Mouse (Mus musculus) Muller cell, postnatal 12 days (primary cell): ENCODE results near the gene Tmem44.
A peak's percentile ranks its signal among the peaks of the same experiment; 100 is the strongest.

Source experiments
- DNase-seq: peaks from one replicate; pipeline ENCODE4 v3.0.0-alpha.2; 2015; ENCODE audit errors: inconsistent ontology term

The Tmem44 gene

DNA sequence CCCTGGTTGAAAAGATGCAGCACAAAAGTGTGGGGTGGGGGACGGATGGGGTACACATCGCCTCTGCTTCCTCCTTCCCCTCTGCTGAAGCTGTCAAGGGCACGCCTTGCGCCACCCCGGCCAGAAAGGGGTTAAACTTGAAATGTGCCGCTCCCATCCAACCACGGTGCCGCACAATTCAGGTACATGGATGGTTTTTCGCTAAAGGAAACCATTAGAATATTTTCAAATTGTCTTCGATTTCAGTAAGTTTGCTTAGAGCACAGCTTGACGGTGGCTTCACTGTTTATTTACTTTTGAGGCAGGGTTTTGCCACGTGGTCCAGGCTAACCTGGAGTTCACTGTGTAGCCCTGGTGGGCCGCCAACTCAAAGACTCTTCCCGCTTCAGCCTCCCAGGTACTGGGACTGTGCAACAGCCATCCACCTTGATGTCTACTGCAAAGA lies at the start of gene Tmem44:
TSS of gene Tmem44 (minus strand) at position 95 of the 445 bp plus-strand sequence.
- no peak for DNase-seq

DNA sequence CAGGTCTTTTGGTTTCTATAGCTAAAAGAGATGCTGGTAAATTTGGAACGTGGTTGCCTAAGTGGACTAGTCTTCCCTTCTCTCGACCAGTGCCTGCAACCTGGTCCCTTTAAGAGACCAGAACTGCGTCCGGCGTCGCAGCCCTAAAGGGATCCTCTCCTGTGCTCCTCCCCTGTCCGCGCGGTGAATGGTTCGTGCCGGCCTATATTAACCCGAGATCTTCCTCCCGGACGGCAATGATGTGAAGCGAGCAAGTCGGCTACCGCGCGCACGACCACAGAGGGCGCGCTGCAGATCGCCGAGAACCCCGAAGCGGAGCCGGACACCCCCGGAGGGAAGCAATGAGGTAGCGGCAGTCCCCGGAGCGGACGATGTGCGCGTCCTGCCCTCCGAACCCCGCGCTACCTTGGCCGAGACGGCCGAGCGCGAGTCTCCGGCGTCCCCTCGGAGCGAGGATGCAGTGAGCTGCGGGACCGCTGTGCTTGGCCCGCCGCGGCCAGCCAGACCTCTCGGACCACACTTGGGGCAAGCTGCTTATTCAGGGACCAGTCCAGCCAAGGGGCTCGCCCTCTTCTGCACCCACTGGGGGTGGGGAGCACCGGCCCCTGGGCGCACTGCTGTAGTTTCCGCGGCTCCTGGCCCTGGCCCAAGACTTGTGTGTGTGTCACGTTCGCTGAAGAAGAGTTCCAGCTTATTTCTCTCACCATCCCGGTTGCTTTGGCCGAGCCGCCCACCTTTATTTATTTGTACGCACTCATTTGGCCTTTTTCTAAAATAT lies 49.0 kb upstream of the Tmem44 start, which contains the start of gene Fam43a:
TSS of gene Fam43a (plus strand) at position 233 of the 778 bp plus-strand sequence.
- DNase-seq, result peak; percentile 96

GRCm38 (mm10) chr16:30596959-30597681 lies 46.5 kb upstream of the Tmem44 start:
- peak; percentile 92 for DNase-seq

DNA sequence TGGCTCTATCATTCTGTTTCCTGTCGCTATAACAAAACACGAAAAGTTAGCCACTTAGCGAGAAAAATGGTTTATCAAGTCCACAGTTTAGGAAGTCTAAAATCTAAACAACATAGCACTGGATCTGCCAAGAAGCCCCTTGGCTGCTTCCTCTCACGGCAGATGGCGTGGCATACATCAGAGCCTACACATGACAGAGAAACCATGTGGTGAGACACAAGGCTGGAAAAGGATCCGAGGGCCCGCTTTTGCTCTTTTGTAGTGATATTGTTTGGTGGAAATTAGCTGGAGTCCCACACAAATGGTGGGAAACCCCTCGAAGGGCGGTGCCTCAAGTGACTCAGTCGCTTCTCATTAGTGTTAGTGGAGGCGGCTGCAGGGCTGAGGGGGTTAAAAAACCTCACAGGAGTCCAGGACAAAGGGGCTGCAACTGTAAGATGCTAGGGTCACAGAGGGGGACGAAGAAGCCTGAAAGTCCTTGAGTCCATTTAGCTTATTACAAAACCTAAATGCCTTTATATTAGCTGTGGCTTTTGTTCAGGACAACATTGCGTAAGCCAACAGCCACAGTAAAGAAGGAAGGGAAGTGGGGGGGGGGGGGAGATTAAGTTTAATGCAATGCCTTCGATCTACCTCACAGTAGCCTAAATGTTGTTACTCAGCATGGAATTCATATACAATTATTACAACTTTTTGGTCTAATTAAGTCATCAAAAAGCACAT lies 45.4 kb upstream of the Tmem44 start:
- DNase-seq, result no peak

DNA sequence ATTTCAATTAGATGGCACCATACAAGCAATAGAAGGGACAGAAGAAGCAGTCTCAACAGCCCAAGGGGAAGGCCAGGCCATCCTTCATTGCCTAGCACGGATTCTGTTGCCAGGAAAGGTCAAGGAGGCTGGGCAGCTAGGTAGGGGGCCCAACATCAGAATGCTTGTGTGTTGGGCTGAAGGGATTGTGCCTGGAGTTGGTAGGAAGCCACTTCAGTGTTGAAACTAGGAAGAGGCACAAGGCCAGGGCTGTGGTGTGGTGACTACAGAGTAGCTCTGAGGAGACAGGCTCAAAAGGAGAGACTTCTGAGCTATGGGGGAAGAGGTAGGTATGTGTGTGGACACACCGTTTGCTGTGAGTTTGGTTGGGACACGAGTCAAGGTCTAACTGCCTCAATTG lies 44.7 kb upstream of the Tmem44 start:
- DNase-seq, result no peak

DNA sequence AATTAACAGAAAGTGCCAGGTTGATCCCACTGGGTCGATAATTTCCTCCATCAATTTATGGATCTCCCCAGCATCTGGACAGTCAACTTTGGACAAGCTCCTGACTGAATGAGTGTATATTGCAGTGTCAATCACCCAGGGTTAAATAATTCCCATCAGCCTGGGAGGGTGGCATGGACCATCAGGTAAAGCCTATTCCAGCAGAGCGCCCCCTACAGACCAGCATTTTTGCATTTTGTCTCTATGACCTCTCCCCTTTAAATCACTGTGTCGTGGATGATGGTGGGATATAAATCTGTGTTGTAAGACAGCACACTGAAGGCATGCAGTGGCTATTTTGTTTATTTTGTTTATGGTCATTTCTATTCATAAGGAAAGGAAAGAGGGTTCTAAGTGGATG lies 41.3 kb upstream of the Tmem44 start:
- no peak for DNase-seq

DNA sequence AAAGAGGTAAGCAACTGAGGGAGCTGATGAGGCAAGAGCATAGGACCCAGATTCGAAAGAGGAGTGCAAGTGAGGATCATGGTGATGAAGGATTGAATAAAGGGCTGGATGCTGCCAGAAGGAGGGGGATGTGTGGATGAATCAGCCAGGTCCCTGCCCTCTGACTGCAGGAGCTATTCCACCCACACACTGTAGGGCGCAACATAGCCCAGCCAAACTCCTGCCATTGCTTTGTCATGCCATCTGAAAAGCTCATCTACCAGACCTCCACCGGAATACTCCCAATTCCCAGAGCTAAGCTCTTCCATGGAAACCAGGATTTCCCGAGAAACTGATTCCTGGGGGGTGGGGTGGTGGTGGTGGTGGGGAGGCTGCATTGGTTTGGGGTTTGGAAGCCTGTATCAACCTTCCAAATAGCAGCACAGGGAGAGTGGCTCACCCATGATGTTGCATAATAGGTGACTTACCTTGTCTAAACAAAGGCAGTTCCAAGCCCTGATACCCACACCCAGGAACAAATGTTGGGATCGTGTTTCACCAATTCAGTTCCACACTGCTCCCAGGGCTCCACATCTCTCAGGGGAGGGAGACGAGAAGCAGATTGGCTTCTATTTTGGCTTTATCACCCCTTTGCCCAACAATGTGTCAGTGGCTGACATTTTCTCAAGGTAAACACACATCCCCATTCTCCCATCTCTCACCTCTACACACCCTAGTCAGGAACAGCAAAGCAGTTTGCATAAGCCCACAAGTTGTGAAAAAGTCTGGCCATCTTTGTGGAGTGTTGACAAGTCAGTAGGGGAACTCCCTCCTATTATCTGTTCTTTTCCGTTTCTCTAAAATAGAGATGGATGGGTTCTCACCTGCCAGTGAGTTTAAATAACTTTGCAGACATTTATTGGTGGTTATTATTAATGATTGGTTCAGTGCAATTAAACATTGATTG lies 39.9 kb upstream of the Tmem44 start:
- no peak for DNase-seq

DNA sequence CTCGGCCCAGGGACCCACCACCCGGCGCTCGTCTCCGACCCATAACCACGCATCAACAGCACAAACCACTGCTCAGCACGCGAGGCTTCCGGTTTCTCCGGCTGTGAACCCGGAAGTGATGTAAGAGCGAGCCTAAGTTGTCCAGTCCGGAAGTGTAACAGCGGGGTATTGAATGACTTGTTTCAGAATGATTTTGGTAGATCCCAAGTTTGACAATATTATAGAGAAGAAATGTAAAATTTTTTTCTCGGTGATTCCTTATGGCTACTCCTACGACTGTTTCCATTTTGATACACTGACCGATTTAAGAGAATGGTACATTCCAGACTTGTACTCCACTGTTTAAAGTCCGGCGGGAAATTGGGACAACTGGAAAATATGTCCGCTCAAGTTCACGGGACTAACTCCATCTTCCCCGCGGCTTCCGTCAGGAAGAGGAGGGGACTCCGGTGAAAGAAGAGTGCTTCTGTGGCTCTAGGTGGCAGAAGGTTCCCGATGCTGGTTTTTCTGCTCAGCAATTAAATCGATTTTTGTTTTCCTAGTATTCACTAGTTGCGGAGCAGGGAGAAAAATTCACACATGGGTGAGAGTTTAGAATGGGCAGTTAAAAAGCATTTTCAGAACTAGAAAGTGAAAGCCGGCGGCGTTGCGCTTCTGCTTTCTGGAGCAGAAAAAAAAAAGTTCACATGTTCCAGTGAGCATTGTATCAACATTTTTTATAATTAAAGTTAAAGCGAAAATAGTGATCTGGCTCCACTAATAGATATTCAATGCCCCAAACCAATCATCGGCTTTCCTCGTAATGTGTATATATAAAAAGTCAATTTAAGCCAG lies 37.1 kb upstream of the Tmem44 start, which contains the start of gene Lsg1:
TSS of gene Lsg1 (minus strand) at position 99 of the 834 bp plus-strand sequence.
- DNase-seq, result peak; percentile 98

DNA sequence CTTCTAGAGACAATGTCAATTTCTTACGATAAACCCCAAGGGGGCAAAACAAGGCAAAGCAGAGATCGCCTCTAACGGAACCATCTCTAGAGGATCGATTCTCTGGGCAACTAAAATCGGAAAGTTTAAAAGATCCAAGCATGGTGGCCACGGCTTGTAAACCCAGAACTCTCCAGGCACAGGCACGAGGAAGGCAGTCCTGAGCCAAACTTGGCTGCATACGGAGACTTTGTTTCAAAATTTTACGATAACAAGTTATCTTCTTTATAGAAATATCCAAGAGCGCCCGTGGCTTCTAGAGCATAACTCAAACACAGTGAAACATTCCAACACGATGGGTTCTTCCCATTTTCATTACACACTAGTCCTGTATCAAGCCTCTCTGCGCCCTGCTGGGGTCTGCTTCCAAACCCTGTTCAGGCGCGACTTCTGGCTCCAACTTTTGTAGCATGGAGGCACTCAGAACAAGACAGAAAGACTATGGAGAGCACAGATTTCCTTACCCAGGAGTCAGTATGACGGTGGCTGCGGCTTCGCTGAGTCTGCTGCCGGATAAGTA lies 36.4 kb upstream of the Tmem44 start:
- DNase-seq, result peak; percentile 8

DNA sequence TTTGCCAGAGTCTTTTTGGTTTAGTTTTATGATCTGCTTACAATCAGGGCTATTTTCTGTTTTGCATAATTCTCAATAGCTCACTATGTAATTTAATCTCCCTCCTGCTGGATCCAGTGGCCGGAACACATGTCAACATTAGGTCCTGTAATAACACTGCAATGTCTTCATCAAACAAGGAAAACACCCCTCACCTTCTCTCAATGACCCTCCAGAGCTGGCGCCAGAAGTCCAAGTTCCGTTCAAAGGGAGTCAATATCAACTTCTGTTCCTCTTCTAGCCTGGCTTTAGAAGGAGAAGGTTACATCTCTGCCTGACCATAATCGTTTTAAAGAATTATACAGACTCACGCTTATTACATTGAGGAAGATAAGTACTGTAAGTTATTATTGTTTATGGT lies 30.1 kb upstream of the Tmem44 start:
- no peak for DNase-seq

DNA sequence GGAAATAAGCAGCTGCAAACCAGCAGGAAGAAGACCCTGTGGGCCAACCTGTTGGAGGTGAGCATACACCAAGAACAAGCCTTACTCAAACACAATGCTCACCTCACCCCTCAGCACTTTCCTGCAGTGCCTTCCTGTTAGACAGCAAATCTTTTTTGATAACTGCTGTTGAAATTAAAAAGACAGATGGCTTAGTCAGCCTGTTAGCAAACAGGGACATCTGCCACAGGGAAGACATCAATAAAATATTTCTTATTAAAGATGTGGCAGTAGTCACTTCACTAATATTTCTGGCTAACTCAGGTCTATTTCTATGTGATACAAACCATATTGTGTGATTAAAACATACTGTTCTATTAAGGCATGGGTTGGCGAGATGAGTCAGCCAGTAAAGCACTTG lies 25.8 kb upstream of the Tmem44 start:
- no peak for DNase-seq

GRCm38 (mm10) chr16:30575815-30576214 lies 25.2 kb upstream of the Tmem44 start:
- DNase-seq, result no peak

DNA sequence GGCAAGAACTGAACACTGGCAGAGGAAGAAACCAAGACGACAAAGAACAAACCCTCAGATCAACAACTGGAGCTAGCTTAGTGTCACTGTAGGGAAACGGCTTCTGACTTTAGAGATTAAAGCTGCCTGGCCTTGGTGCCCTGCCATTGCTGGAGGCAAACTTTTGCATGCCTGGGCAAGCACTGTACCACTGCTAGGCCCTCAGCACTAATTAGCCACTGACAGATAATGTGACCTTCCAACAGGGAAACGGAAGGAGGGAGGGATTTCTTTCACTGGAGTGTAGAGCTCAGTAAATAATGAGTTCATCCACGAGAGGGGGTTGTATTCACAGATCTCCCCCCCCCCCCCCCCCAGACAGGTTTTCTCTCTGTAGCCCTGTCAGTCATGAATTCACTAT lies 21.6 kb upstream of the Tmem44 start:
- peak; percentile 50 for DNase-seq

DNA sequence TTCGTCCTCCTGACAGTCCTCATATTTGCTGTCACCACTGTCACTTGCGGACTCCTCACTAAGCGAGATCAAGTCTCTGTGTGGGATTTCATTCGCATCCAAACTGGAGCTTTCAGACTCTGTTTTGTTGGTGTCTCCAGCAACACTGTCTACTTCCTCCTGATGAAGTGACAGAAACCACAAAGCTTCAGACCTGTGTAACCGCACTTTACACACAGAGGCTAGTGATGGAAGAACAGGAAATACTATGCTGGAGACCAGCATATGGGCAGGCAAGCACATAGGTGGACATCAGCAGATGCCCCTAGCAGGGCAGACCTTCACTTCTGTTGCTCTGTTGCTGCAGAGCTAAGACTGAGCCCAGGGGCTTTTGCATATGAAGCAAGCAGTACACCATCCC lies 20.7 kb upstream of the Tmem44 start:
- no peak for DNase-seq

DNA sequence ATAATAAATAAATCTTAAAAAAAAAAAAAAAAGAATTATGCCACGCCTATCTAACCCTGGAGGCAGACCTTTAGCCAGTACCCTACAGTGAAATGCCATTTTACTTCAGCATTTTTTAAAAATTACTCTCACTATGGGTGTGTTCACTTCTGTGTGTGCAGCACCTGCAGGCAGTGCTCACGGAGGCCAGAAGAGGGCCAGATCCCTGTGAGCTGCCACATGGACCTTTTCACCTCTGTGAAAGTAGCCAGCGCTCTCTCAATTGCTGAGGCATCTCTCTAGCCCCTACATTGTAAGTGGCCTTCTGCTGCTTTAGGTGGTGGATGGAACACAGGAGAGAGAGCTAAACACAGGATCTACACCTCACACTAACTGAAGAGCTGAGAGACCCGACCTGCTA lies 19.5 kb upstream of the Tmem44 start:
- DNase-seq, result no peak

- DNase-seq, result no peak
These were observed 15.0 kb upstream of the Tmem44 start for GRCm38 (mm10) chr16:30565631-30566030.

GRCm38 (mm10) chr16:30560601-30561000 lies 10.0 kb upstream of the Tmem44 start:
- DNase-seq, result no peak

GRCm38 (mm10) chr16:30559312-30559992 lies 8.8 kb upstream of the Tmem44 start:
- no peak for DNase-seq

DNA sequence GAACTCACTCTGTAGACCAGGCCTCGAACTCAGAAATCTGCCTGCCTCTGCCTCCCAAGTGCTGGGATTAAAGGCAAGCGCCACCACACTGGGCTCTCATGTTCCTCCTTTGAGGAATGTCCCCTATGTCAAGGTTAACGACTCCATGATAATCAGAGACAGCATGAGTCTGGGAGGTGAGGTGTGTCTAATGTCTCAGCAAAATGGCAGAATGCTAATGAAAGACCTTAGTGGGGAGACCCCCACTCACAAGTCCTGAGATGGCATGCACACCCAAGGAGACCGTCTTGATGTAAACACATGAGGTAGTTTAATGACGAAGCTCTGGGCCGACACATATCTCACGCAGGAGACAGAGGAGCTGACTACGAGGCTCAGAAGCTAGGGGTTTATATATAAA lies 3.5 kb upstream of the Tmem44 start:
- DNase-seq, result no peak
